Mouse (Mus musculus): ENCODE results near the gene Ubap2. TPM values are rescaled to one million over a fixed set of nuclear protein-coding genes. Genes with fewer than 3 reads are reported as not detected.

Ubap2 gene
- total RNA-seq, 2 experiments from 2014 or later: 96.3 to 96.7 TPM

DNA sequence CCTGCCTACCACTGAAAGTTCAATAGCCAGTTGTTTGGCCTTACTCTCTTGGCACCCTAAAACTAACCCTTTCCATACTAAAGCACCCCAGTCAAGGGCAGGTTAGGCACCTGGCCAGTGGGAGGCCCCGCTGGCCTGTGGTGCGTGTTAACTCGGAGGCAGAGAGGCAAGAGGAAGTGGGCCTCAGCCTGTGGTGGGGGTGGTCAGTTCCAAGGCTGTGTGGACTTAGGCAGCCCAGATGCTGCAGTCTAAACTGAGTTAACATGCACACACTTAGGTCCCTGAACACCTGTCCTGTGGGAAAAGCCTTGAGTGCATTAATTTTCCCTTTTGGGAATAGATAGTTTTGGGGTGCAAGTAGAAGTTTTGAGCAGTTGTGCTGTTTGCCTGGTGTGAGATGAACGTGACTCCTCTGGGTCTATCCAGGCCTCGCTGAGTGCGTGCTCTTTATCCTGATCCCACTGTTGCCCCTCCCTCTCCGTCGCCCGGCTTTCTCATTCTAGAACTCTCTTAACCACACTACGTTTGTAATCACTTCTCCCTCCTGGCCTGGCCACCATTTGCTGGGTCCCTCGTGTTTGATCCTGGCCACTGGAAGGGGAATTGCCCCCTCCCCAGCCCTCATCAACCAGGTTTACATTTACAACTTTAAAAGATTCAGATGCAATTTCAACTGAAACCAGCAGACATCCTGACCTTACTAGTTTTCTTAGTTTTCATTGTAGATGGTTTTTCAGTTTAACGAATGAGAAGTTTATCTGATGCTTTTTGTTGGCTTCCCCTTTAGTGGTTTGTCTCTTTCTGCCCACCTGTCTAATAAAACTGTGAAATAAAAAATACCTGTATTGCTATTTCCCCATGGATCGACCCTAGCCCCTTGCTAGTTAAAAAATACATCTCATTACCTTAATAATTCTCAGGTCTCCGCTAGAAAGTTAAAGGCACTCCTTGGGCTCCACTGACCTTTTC, 82.1 kb downstream of the Ubap2 start:
- H3K27ac ChIP-seq: no peak overlapping the region
- DNase-seq: no peak
- H3K4me3 ChIP-seq: no peak overlapping the region
- TF ChIP-seq CTCF (IDR thresholded peaks at IDR 0.05): no peak
- intact Hi-C loops (cut with DNase I): no loop called here

DNA sequence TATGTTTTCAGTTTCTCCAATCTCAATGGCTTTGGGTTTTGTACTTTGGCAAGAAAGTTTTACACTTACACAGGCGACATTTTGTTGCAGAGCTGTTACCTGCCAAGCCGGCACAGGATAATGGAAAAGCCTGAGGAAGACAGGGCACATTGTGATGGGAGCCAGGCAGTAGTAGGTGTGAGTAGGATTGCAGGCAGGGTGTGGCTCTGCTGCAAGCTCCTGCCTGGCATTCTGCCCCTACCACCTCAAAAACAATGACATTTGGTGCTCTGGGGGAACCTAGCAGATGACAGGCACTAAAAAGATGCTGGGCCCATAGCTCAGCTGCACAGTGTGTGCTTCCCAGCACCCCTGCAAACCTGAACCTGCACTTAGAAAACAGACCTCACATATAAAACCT, 85.1 kb downstream of the Ubap2 start:
- no peak overlapping the region for H3K27ac ChIP-seq
- intact Hi-C loops (cut with DNase I): no loop called here
- no peak for TF ChIP-seq CTCF (IDR thresholded peaks at IDR 0.05)
- no peak for DNase-seq
- no peak overlapping the region for H3K4me3 ChIP-seq

- DNase-seq: no peak
- no peak for TF ChIP-seq CTCF (IDR thresholded peaks at IDR 0.05)
- Histone ChIP-seq H3K27ac (peak overlapping the region; percentile 38), H3K4me3 (no peak overlapping the region)
- intact Hi-C loops (cut with DNase I): no loop called here
Measured at GRCm38 (mm10) chr4:41179825-41180725, 94.9 kb downstream of the Ubap2 start.

DNA sequence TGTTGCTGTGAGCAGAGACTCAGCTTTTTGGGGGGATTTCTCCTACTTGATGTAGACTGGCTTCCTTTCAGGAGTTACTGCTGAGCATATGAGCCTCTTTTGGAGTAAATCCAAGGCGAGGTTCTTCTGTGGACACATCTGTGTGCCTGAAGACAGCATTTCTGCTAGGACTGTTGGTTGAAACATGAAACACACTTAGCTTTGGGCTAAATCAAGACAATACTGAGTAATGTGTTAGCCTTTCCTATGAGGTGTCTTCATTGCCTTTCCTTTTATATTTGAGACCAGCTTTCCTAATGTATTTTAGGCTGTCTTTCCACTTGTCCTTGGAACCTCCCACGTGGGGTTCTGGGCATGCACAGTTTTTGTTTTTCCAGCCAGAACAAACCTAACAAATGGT, 100.3 kb downstream of the Ubap2 start:
- TF ChIP-seq CTCF (IDR thresholded peaks at IDR 0.05): no peak
- no peak overlapping the region for H3K4me3 ChIP-seq
- no peak overlapping the region for H3K27ac ChIP-seq
- DNase-seq: no peak
- intact Hi-C loops (cut with DNase I): no loop called here

- no peak for TF ChIP-seq CTCF (IDR thresholded peaks at IDR 0.05)
- H3K4me3 ChIP-seq: no peak overlapping the region
- H3K27ac ChIP-seq: no peak overlapping the region
- DNase-seq: no peak
- intact Hi-C loops (cut with DNase I): no loop called here
Measured at GRCm38 (mm10) chr4:41170970-41171369, 104.0 kb downstream of the Ubap2 start.

DNA sequence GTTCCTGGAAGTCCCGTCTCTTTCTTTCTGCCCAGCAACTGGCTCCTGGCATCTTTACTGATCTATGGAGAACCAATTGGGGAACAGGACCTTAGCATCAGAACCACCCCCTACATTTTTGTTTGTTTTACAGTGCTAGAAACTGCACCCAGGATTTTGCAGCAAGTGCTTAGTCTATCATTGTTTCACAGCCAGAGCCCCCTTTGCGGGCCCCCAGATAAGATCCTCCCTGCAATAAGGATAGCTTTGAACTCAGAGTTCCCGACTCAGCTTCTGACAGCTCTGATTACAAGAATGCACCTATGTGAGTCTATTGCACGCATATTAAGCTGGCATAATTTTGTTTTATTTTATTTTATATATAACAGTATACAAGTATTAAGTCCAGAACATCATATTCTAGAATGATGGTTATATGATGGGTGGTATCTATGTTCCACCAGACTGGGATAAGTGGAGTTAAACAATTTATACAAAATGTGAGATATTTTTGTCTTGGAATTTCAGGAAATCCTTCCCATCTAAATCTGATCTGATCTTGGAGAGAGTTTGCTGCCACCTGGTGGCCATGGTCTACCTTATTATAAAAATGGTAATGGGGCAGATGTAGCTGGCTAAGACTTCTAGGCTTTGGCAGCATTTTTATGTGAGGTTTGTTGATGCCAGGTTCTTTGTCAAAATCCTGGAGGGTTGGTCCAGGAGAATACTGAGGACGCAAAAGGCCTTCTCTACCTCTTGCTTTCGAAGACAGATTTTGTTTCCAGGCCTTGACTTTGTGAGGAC, 109.1 kb downstream of the Ubap2 start:
- Histone ChIP-seq H3K4me3 (no peak overlapping the region), H3K27ac (peak overlapping the region; percentile 4)
- TF ChIP-seq CTCF (IDR thresholded peaks at IDR 0.05): peak; percentile 87
- intact Hi-C loops (cut with DNase I): loop anchor here (1.0 to 5.0 kb wide), 3 partner anchors 31 to 114 kb away; partner anchors contain the start of gene Ube2r2
- DNase-seq: peak; percentile 83

- no peak overlapping the region for H3K4me3 ChIP-seq
- no peak for DNase-seq
- no peak for TF ChIP-seq CTCF (IDR thresholded peaks at IDR 0.05)
- H3K27ac ChIP-seq: peak overlapping the region; percentile 38; the same call in 1 of the 2 replicates
- intact Hi-C loops (cut with DNase I): loop anchor here (2.0 to 5.0 kb wide), 2 partner anchors 30 to 113 kb away; partner anchors contain the start of gene Ube2r2
Measured at GRCm38 (mm10) chr4:41164974-41165373, 110.0 kb downstream of the Ubap2 start.

DNA sequence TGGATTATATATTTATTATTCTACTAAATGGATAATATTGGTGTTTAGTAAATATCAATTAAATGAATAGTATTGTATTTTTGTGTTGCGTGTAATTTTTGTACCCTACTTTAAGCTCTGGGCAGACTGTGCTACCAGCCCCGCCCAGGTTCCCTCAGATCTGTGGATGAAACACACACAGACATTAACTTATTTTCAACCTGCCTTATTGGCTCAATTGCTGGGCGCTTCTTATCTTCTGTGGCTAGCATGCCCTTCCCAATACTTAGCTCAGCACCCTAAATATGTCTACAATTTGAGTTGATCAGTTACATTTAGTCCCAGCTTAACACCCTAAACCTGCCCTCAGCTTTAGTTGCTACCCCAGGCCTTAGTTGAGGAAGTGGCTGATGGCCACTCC, 113.7 kb downstream of the Ubap2 start:
- Histone ChIP-seq H3K27ac (no peak overlapping the region), H3K4me3 (no peak overlapping the region)
- no peak for DNase-seq
- intact Hi-C loops (cut with DNase I): no loop called here
- TF ChIP-seq CTCF (IDR thresholded peaks at IDR 0.05): no peak

- intact Hi-C loops (cut with DNase I): no loop called here
- TF ChIP-seq CTCF (IDR thresholded peaks at IDR 0.05): no peak
- 0 out of 2 replicates have a peak overlapping the region, but pooled peaks have one; percentile 12 for H3K27ac ChIP-seq
Measured at GRCm38 (mm10) chr4:41158251-41158650, 116.7 kb downstream of the Ubap2 start.

GRCm38 (mm10) chr4:41156961-41157360, 118.0 kb downstream of the Ubap2 start:
- Histone ChIP-seq H3K27ac (no peak overlapping the region; the same call in 1 of the 2 replicates), H3K4me3 (no peak overlapping the region)
- intact Hi-C loops (cut with DNase I): no loop called here
- TF ChIP-seq CTCF (IDR thresholded peaks at IDR 0.05): no peak
- DNase-seq: no peak

More at GRCm38 (mm10) chr4:41158251-41158650, 116.7 kb downstream of the Ubap2 start:
- DNase-seq: no peak
- no peak overlapping the region for H3K4me3 ChIP-seq

DNA sequence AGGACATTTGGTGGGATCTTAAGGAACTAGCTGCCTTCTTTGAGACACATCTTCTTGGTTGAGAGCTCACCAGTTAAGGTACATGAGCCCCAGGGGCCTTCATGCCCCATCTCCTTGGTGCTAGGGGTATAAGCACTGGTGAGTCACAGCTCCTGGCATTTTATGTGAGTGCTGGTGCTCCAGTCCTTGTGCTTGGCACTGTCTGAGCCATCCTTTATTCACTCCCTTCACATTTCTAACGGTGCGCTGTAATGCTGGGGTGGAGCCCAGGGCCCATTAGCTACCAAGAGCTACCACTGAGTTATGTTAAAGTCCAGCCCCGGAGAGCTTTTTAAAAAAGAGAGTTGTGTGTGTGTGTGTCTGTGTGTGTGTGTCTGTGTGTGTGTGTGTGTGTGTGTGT, 121.8 kb downstream of the Ubap2 start:
- DNase-seq: no peak
- no peak for TF ChIP-seq CTCF (IDR thresholded peaks at IDR 0.05)
- Histone ChIP-seq H3K27ac (peak overlapping the region; percentile 20; the same call in 1 of the 2 replicates), H3K4me3 (no peak overlapping the region)
- intact Hi-C loops (cut with DNase I): no loop called here

- Histone ChIP-seq H3K4me3 (no peak overlapping the region), H3K27ac (no peak overlapping the region)
- DNase-seq: no peak
- intact Hi-C loops (cut with DNase I): no loop called here
- no peak for TF ChIP-seq CTCF (IDR thresholded peaks at IDR 0.05)
Measured at GRCm38 (mm10) chr4:41151186-41151585, 123.8 kb downstream of the Ubap2 start.
